Mouse (Mus musculus): Measurements from ENCODE around the gene D630045J12Rik. TPM values are rescaled to one million over a fixed set of nuclear protein-coding genes. Genes with fewer than 3 reads are reported as not detected.
A peak's percentile ranks its signal among the peaks of the same experiment; 100 is the strongest.

The D630045J12Rik gene
- polyA plus RNA-seq, 1 experiment from 2014 or later = 1.2 TPM

DNA sequence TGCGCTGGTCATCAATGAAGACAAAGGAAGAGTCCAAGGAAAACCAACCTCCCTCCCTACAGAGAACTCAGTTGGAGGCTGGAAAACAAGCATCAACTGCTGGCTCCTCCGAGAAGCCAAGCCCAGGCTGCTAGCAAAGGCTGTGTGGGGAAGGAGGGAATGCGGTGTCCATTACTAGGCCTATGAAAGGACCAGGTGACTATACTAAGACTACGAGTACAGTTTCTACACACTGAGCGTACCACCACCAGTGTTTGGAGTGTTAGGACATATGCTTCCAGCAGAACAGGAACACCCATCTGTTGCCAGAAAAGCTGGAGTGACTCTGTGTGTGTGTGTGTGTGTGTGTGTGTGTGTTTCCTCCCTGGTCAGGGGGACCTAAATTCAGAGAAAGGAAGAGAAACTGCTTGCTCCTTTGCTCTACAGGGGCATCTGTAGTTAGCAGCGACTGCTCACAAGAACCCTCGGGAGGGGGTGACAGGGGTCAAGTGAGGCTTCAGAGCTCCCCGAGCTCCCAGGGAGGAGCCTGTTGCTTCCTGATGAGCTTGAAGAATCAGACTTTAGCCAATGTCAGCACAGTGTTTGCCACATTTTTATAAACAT lies 108.2 kb downstream of the D630045J12Rik start:
- Histone ChIP-seq H3K4me1 (ENCODE audit: insufficient read depth, low read depth, low read length) (peaks cover 10% of the 10 kb centered on the region; the same call in 1 of the 2 replicates), H3K27ac (ENCODE audit: low read length) (peak overlapping the region; percentile 60; the same call in 1 of the 2 replicates), H3K9me3 (ENCODE audit: low read length) (no peaks in the 10 kb centered on the region), H3K36me3 (ENCODE audit: insufficient read depth, low read length) (no peaks in the 10 kb centered on the region), H3K4me2 (replicated peaks; ENCODE audit: low read depth, low read length) (no peak overlapping the region), H3K4me3 (ENCODE audit: low read depth, low read length) (no peak overlapping the region), H3K27me3 (replicated peaks; ENCODE audit: insufficient read depth, low read length) (no peaks in the 10 kb centered on the region), H3K9ac (replicated peaks; ENCODE audit: low read depth) (no peak overlapping the region)
- DNase-seq (ENCODE audit: low spot score) (peak; percentile 53), ATAC-seq (peak; percentile 35)
- TF ChIP-seq CTCF (IDR thresholded peaks at IDR 0.05) (no peak), EP300 (IDR thresholded peaks at IDR 0.05) (no peak)
- 47% methylated on average over 8 of the region's 8 CpGs for WGBS

DNA sequence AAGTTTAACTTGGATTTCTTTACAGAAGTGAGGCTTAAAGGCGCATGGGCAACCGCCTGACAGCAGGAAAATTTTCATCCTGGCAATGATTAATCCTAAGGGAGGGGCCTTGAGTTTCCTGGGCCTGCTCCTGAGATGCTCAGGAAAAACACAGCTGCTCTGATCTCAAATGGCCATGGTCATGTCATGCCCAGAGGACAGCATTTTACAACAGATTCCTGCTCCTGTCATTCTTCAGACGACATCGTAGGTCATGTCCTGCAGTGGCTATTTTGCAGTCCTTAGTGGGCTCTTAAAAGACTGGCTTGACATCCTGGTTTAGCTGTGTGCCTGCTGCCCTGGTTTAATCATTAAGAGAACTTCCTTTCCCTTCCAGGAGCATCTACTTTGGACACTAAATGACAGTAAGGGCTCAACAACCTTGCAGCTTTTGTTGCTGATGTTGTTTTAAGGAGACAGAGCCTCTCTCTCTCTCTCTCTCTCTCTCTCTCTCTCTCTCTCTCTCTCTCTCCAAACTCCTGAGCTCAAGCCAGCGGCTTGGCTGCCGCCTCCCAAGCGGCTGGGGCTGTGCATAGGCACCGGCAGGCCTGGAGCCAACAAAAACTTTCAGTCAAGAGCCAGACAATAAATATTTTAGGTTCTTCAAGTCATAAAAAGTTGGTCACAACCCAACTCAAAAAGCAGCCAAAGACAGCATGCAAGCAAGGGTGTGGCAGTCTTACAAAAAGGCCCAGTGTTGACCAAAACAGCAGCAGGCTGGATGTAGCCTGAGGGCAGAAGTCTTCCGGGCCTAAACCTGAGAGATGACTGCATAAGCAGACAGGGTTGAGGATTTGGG lies 109.4 kb downstream of the D630045J12Rik start:
- no peak overlapping the region for H3K4me3 ChIP-seq (ENCODE audit: low read depth, low read length)
- no peak for TF ChIP-seq CTCF (IDR thresholded peaks at IDR 0.05)
- TF ChIP-seq EP300 (IDR thresholded peaks at IDR 0.05) = no peak
- no peak overlapping the region for H3K4me2 ChIP-seq (replicated peaks; ENCODE audit: low read depth, low read length)
- DNase-seq (ENCODE audit: low spot score) (peak; percentile 72), ATAC-seq (peak; percentile 72)
- H3K9ac ChIP-seq (replicated peaks; ENCODE audit: low read depth) = no peak overlapping the region
- WGBS = 31% methylated on average over 9 of the region's 9 CpGs
- no peaks in the 10 kb centered on the region for H3K9me3 ChIP-seq (ENCODE audit: low read length)
- H3K4me1 ChIP-seq (ENCODE audit: insufficient read depth, low read depth, low read length) = peaks cover 10% of the 10 kb centered on the region; the same call in 1 of the 2 replicates
- H3K27me3 ChIP-seq (replicated peaks; ENCODE audit: insufficient read depth, low read length) = no peaks in the 10 kb centered on the region
- H3K27ac ChIP-seq (ENCODE audit: low read length) = peak overlapping the region; percentile 78
- H3K36me3 ChIP-seq (ENCODE audit: insufficient read depth, low read length) = no peaks in the 10 kb centered on the region

DNA sequence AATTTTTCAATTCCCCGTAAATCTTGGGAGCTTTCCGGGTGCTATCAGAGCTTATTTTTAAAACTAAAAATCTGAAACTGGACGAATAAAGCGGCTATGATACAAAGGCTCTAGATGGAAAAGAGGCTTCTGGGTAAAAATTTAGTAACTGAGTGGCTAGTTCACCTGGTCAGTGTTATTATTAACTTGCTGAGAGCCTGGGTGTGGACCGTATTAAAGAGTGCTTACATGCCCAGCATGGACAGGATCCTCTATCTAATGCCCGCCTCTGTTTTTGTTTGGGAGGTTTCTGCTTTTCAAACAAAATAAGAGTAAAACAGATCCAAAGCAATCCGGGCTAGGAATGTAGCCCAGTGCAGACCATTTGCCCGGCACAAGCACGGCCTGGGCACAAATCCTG lies 113.4 kb downstream of the D630045J12Rik start:
- Histone ChIP-seq H3K4me2 (replicated peaks; ENCODE audit: low read depth, low read length) (no peak overlapping the region), H3K4me1 (ENCODE audit: insufficient read depth, low read depth, low read length) (peaks cover 5% of the 10 kb centered on the region; the same call in 1 of the 2 replicates), H3K4me3 (ENCODE audit: low read depth, low read length) (no peak overlapping the region), H3K9me3 (ENCODE audit: low read length) (no peaks in the 10 kb centered on the region), H3K36me3 (ENCODE audit: insufficient read depth, low read length) (no peaks in the 10 kb centered on the region), H3K9ac (replicated peaks; ENCODE audit: low read depth) (no peak overlapping the region), H3K27me3 (replicated peaks; ENCODE audit: insufficient read depth, low read length) (no peaks in the 10 kb centered on the region), H3K27ac (ENCODE audit: low read length) (no peak overlapping the region)
- ATAC-seq (no peak), DNase-seq (ENCODE audit: low spot score) (no peak)
- TF ChIP-seq CTCF (IDR thresholded peaks at IDR 0.05) = no peak
- no peak for TF ChIP-seq EP300 (IDR thresholded peaks at IDR 0.05)
- WGBS = 82% methylated on average over 9 of the region's 9 CpGs

DNA sequence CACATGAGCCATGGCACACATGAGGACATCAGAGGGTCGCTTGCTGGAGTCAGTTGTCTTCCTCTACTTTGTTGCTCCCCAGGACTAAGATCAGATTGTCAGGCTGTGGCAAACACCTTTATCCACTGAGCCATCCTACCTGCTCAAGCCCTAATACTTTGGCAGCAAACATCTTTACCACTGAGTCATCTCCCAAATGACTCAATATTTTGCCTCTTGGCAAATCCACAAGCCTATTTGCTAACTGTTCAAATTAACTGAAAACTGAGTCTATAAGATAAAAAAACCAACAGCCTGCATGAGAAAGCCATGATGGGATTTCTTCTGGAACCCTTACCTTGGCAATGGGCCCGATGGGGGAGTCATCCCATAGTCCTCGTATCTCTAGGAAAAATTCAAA lies 114.7 kb downstream of the D630045J12Rik start:
- Histone ChIP-seq H3K4me2 (replicated peaks; ENCODE audit: low read depth, low read length) (no peak overlapping the region), H3K9ac (replicated peaks; ENCODE audit: low read depth) (no peak overlapping the region), H3K4me3 (ENCODE audit: low read depth, low read length) (no peak overlapping the region), H3K9me3 (ENCODE audit: low read length) (no peaks in the 10 kb centered on the region), H3K27ac (ENCODE audit: low read length) (no peak overlapping the region), H3K27me3 (replicated peaks; ENCODE audit: insufficient read depth, low read length) (no peaks in the 10 kb centered on the region), H3K4me1 (ENCODE audit: insufficient read depth, low read depth, low read length) (peaks cover 5% of the 10 kb centered on the region; the same call in 1 of the 2 replicates), H3K36me3 (ENCODE audit: insufficient read depth, low read length) (no peaks in the 10 kb centered on the region)
- DNase-seq (ENCODE audit: low spot score) = no peak
- no peak for ATAC-seq
- WGBS = 92% methylated on average over 3 of the region's 3 CpGs
- TF ChIP-seq EP300 (IDR thresholded peaks at IDR 0.05) (no peak), CTCF (IDR thresholded peaks at IDR 0.05) (no peak)

DNA sequence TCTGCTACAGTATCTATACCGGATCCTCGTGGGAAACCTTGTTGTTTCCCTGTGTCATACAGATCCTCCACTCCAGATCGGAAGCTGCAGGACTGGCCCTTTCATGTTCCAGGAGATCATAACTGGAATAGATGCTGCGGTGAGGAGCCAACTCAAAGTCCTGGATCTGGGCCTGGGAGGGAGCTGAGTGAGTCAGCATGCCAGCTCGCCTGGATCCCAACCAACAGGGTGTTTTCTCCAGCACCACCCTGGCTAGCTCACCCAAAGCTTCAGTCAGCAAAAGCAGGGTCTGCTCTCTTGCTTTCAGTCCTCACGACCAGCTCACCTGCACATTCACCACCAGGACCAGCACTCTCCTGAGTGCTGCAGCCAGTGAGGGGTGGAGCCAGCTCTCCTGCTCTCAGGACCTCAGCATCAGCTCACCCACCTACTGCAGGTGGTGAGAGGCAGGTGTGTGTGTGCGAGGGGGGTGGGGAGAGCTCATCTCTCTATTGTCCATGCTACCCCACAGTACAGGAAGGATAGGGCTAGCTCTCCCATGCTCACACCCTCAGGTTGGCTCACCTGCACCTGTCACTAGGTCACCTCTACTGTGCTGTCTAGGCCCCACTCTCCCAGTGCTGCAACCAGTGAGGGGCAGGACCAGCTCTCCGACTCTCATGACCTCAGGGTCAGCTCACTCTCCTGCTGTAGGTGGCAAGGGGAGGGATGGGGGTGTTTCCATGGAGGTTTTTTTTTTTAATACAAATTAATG lies 118.8 kb downstream of the D630045J12Rik start:
- Histone ChIP-seq H3K9me3 (ENCODE audit: low read length) (no peaks in the 10 kb centered on the region), H3K27me3 (replicated peaks; ENCODE audit: insufficient read depth, low read length) (no peaks in the 10 kb centered on the region), H3K4me3 (ENCODE audit: low read depth, low read length) (no peak overlapping the region), H3K36me3 (ENCODE audit: insufficient read depth, low read length) (no peaks in the 10 kb centered on the region), H3K4me2 (replicated peaks; ENCODE audit: low read depth, low read length) (no peak overlapping the region), H3K4me1 (ENCODE audit: insufficient read depth, low read depth, low read length) (no peaks in the 10 kb centered on the region), H3K9ac (replicated peaks; ENCODE audit: low read depth) (no peak overlapping the region), H3K27ac (ENCODE audit: low read length) (no peak overlapping the region)
- ATAC-seq (no peak), DNase-seq (ENCODE audit: low spot score) (no peak)
- TF ChIP-seq EP300 (IDR thresholded peaks at IDR 0.05) (no peak), CTCF (IDR thresholded peaks at IDR 0.05) (no peak)
- WGBS = 81% methylated on average over 8 of the region's 8 CpGs

DNA sequence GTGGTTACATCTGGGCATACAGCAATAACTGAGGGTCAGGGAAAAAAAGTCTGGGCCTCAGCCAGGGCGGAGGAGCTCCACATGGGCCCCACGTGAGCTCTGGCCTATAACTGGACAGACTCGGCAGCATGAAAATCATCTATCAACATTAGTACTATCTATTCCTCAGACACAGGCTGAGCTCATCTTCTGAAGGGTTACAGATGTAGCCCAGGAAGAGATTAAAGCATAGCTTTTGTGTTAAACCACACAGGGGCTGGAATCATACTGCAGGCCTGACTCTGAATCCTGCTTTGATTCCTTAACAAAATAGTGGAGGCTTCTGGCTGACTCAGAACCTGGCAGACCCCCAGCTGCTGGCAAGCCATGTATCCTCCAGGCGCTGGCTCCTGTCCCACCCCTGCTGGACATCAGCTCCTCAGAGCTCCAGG lies 122.0 kb downstream of the D630045J12Rik start:
- WGBS = 63% methylated on average over 4 of the region's 4 CpGs
- Histone ChIP-seq H3K4me2 (replicated peaks; ENCODE audit: low read depth, low read length) (no peak overlapping the region), H3K4me3 (ENCODE audit: low read depth, low read length) (no peak overlapping the region), H3K27ac (ENCODE audit: low read length) (no peak overlapping the region), H3K27me3 (replicated peaks; ENCODE audit: insufficient read depth, low read length) (no peaks in the 10 kb centered on the region), H3K36me3 (ENCODE audit: insufficient read depth, low read length) (no peaks in the 10 kb centered on the region), H3K9me3 (ENCODE audit: low read length) (no peaks in the 10 kb centered on the region), H3K9ac (replicated peaks; ENCODE audit: low read depth) (no peak overlapping the region), H3K4me1 (ENCODE audit: insufficient read depth, low read depth, low read length) (no peaks in the 10 kb centered on the region)
- TF ChIP-seq CTCF (IDR thresholded peaks at IDR 0.05) (no peak), EP300 (IDR thresholded peaks at IDR 0.05) (no peak)
- DNase-seq (ENCODE audit: low spot score) = no peak
- ATAC-seq = no peak

All from lung, postnatal 0 days (tissue).